Mouse (Mus musculus) mouse embryonic stem cell (cell line): ENCODE measurements around the gene Cd2bp2.

Experiments used
- in situ Hi-C, 2 experiments: fragments of 300-500 bp; cut with MboI; formaldehyde crosslinking; loops; 1 replicate in 1 of 2; 3 replicates in 1 of 2; pipeline ENCODE4 v1.14.3; 2019 to 2020; ENCODE audit warnings: low sequenced_read_pairs in 2 of 2, low pct_unique_long_range_greater_than_20kb in 1 of 2, mixed read lengths in 1 of 2; ENCODE audit not compliant: unreplicated experiment in 1 of 2

Cd2bp2 gene

DNA sequence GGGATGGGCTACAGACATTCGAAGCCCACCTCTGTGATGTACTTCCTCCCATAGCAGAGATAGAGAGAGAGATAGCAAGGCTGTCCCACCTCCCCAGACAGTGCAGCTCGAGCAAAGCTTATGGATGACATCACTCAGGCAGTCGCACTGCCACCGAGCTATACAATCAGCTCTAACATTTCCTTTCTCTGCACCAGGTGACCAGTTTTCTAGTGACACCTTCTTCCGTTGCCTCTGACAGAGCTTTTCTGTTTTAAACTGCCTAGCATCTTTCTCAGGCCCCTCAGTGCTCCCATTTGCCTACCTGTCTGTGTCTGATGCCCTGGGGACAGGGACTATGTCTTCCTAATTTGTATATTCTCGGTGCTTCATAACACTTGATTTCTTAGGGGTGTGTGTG is 24.6 kb upstream of the Cd2bp2 start:
- in situ Hi-C loops: no loop called here

DNA sequence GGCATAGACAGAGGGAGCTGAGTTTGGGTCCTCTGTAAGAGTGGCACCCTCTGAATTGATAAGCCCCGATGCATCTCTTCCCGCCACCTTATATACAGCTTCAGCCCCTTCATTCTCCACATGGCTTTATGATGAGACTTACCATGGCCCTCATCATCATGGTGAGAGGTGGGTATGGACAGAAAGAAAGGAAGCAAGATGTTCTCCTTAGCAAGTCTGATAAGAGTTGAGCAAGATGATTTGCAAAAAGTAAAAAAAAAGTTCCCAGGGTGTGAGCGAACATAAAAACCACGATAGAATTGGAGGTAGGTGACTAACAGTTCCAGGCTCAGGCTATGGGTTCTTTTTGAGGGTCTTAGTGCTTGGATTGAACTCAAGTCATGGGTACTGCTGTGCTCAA is 22.8 kb upstream of the Cd2bp2 start:
- in situ Hi-C loops: no loop called here

DNA sequence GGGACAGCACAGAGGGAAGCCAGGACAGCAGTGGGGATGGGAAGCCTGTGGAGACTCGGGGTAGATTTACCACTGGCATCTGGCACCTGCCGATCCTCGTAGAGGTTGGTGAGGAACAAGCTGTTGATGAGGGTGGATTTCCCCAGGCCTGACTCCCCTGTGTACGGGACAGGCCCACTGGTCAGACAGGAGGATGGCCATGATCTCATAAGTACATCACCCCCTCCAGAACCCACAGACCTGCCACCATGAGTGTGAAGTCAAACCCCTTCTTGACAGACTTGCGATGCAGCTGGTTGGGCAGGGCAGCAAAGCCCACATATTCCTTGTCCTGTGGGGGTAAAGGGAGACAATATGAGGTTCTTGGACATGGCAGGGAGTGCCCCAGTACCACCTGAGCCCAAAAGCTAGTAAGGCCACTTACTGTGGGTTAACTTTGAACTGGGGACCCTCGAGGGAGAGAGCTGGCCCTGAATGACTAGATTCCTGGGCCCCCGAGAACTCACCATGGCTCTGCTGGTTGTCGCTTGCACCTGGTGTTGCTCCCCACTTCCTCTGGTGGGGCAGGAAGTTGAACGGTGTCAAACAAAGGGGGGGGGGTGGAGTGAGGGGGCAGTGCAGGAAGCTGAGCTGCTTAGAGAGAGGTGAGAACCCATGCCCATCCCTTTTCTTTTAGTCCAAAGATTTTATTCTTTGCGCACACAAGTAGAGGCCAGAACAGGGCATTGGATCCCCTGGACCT is 22.2 kb upstream of the Cd2bp2 start:
- in situ Hi-C loops: no loop called here

DNA sequence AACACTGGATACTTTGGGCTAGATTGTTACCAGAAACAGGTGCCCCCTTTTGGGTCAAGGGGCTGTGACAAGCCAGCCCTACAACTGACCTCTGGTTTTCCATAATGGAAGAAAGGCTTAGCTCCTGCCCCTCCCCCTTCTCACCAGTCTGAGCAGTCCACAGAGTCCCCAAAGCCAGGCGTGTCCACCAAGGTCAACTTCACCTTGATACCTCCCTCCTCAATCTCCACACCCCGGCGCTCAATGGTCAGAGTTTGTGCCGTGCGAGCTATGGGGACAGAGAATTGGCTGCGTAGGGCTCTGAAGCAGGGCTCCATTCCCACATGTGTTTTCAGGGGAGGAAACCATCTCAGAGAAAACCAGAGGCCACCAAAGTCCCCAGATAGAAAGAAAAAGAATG is 21.6 kb upstream of the Cd2bp2 start:
- in situ Hi-C loops: no loop called here

DNA sequence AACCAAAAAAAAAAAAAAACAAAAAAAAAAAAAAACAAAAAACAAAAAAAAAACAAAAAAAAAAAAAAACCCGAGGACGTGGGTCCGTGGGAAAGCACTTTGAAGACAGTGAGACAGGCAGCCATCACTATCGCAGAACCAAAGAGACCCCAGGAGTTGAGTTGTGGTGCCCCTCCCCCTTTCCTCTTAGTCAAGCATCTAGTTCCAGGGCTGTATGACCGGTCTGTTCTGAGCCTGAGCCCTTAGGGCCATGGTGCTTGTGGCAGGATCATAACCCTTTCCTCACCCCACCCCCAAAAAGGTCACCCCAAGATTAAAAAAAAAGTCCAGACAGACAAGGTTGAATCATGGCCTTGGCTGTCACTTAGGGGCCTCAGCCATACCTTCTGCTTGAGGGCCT is 20.5 kb upstream of the Cd2bp2 start:
- in situ Hi-C loops: no loop called here

DNA sequence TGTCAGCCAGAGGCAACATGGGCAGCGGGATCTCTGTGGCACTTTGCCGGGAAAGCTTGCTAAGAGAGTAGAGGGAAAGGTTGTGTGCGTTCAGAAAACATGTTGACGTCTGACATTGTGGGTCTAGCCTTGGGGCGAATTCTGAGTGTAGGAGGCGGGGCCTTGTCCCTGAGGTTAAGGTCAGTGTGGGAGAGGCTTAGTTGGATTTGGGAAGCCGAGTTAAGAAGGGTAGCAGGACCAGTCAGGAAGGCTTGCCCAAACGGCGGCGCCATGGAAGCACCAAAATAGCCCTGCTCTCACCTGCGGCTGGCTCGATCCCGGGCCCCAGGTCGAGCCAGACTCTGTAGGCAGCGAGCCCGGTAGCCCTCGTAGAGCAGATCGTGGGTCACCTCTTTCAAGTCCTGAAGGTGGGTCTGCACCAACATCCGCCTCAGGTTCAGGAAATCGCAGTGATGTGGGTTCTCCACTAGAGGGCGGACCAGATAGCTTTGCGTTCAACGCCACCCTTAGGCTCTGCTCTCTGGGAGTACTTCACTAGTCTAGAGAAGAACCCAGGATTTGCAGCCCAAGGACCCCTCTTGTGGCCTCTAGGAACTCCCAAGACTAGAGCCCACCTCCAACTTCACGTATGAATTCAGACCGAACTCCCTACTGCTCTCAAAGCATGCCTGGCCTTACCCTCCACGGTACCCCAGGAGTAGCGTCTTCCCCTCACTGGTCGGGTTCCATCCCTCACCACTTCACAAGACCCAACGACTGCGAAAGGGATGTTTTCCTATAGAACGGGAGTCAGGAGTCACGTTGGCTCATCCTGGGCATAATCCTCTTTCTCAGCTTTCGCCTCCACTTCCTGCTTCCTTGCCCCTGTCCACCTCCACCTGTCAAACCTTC is 19.4 kb upstream of the Cd2bp2 start:
- in situ Hi-C loops: no loop called here

DNA sequence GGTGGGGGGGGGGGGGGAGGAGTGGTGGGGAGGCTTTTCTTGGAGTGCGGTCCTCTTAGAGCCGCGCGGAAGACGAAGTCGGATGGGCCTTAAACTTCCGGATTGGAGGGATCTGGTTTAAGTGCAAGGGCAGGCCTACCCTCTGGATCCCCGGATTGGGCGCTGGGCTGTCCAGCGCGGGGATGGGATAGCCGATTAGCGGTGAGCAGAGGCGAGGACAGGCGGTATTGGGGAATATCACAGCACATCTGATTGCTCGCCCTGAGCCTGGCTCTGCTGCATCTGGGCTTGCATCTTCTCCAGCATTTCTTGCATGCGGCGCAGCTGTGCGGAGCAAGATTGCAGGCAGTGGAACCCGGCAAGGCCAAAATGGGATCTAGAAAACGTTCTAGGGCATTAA is 18.7 kb upstream of the Cd2bp2 start:
- in situ Hi-C loops: no loop called here

DNA sequence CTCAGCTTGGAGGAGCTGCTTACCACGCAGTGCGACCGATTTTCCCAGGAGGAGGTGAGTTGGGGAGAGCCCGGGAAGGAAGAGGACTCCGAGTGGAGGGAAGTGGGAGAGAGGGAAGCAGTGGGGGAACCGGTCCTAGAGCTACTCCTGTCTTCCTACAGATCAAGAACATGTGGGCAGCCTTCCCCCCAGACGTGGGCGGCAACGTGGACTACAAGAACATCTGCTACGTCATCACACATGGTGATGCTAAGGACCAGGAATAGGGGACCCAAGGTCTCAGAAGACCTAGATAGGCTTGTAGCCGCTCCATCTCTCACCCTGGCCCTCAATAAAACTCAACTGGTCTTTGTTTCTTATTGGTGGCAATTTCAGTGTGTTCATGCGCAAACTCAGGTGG is 18.1 kb upstream of the Cd2bp2 start:
- in situ Hi-C loops: no loop called here

DNA sequence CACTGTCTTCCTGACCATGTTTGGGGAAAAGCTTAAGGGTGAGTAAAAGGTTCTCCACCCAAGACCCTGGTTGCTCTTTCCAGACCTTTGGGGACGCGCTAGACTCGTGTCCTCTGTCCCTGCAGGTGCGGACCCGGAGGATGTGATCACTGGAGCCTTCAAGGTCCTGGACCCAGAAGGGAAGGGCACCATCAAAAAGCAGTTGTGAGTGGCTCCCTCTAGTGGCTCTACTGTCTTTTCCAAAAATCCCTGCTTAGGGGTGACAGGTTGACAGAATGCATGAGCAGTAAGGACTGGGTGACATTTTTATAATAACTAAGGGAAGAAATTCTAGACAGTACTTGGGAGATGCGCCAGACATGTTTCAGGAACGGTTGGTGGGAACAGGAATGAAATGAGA is 17.6 kb upstream of the Cd2bp2 start:
- in situ Hi-C loops: no loop called here

DNA sequence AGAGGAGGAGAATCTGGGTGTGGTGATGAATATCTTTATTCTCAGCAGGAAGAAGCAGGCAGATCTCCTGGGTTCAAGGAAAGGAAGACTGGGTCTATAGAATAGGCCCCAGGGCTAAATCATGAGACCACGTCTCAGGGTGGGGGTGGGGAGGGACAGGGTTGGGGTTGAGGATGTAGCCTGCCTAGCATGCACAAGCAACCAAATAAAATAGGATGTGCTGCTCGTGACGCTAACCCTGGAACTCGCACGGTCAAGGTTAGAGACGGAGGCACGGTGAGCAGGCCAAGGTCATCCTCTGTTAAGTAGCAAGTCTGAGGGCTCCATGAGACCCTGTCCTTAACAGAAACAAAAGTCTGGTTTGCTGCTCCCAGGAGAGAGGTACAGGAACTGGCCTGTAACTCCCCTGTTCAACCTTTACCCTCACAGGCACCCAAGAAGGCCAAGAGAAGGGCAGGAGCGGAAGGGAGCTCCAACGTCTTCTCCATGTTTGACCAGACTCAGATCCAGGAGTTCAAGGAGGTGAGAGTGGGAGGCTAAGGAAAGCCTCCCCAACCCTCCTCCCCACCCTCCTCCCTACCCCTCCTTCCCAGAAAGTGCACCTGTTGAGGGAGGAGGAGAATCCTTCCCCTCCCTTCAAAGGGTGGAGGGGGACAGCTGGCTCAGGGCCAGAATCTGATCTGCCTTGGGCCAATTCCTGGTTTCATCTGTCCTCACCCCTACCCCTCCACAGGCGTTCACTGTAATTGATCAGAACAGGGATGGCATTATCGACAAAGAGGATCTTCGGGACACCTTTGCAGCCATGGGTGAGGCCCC is 16.8 kb upstream of the Cd2bp2 start:
- in situ Hi-C loops: no loop called here

DNA sequence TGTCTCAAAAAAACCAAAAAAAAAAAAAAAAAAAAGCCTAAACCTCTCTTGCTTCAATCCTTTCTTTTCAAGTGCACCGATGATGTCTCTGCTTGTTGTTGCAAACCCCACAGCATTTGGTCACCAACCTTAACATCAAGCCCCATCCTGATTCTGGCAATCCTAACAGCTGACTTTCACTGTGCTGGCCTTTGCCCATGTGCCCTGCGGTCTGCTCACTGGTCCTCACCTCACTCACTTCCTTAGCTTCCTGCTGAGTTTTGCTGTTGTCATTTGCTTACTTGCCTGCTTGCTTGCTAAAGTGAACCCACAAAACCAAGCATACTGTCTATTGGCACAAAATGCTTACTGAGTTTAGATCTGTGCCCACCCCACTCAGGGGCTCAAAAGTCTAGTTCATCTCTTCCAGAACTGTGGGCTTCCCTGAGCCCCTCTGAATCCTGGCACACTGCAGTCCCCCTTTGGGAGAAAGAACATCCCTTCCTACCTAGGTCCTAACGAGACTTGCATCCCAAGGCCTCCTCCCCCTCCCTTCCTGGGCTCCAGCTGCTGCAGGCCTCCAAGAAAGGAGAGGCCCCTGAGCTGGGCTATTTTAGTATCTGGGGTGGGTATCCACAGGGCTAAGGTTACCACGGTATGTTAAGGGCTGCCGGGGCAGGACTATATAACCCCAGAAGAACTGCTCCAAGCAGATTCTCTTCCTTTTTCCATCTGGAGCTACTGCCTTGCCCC is 15.3 kb upstream of the Cd2bp2 start:
- in situ Hi-C loops: no loop called here

DNA sequence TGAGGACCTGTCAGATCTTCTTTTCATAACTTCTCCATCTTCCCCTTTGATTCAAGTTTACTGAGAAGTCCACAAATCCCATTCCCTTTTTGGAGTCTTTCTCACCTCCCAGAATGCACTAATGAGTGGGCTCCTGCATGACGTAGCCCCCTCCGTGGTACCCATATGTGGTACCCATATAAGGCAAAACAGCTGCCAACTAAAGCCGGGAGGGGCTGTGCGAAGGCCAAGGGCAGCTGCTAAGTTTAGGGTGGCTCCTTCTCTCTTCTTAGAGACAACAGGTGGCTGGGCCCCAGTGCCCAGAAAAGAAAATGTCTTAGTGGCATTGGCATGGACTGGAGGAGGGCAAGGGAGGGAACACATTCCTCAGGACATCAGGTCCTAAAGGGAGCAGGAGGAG is 14.4 kb upstream of the Cd2bp2 start:
- in situ Hi-C loops: no loop called here

DNA sequence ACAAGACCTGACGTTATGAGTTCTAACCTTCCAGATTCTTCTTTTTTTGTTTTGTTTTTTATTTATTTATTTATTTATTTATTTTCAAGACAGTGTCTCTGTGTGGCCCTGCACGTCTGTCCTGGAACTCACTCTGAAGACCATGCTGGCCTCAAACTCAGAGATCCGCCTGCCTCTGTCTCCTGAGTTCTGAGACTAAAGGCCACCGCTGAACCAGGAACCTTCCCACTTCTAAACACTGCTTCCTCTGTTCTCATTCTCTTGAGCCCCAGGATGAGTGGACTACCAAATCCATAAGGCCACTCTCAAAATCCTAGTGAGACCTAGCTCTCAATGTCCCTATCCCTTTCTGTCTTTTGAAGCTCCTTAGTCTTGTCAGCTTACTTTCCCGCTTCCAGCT is 14.0 kb upstream of the Cd2bp2 start:
- in situ Hi-C loops: no loop called here

DNA sequence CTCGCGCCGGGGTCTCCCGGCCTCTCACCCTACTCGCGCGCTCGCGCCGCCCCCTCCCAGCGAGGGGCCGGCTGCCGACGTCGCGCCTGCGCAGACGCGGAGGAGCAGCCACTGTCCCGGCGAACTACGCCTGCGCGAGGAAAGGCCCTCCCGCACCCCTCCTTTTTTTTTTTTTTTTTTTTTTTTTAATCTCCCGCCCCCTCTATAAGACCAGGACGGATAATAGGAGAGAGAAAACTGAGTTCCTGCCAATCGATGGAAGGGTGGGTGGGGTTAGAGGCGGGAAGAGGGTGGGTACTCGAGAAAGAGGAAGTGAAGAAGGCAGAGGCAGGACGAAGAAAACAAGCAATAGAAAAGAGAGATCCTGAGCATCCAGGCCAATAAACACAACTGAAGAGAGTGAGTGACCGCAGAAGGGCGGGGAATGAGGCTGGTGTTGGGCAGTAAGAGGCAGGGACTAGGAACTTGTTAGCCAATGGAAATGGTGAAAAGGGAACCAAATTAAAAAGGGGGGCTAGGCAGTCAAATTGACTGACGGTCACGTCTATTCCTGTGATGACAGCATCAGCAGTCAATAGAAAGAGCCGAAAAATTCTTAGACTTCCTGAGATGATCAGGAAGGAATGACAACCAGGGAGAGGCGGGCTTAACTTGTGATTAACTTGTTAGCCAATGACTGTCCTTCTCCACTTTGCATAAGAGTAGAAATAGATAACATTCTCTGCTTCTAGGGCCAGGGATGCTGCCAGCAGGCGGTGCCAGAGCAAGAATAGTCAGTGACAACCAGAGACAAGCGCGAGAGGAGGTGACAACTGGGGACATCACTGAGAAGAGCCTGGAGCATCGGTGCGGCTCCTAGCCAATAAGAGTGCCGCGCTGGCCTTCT is 12.9 kb upstream of the Cd2bp2 start, which contains the start of gene Mylpf:
Gene Mylpf, plus strand, starts transcription at position 338 of the 886 bp plus-strand sequence.
- in situ Hi-C loops: no loop called here

DNA sequence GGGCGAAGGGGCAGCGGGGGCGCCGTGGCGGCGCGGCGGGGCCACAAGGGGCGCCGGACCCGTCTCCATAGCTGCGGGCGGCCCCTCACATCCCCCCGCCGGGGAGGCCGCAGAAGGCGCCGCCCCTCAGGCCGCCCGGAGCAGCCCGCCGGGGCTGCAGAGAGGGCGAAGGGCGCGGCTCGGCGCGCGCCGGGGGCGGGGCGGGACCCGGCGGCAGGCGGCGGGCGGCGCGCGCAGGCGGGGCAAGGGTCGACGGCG is 12.4 kb upstream of the Cd2bp2 start, which contains the start of gene Tbc1d10b:
Gene Tbc1d10b, minus strand, starts transcription at position 174 of the 258 bp plus-strand sequence.
- in situ Hi-C loops: no loop called here

DNA sequence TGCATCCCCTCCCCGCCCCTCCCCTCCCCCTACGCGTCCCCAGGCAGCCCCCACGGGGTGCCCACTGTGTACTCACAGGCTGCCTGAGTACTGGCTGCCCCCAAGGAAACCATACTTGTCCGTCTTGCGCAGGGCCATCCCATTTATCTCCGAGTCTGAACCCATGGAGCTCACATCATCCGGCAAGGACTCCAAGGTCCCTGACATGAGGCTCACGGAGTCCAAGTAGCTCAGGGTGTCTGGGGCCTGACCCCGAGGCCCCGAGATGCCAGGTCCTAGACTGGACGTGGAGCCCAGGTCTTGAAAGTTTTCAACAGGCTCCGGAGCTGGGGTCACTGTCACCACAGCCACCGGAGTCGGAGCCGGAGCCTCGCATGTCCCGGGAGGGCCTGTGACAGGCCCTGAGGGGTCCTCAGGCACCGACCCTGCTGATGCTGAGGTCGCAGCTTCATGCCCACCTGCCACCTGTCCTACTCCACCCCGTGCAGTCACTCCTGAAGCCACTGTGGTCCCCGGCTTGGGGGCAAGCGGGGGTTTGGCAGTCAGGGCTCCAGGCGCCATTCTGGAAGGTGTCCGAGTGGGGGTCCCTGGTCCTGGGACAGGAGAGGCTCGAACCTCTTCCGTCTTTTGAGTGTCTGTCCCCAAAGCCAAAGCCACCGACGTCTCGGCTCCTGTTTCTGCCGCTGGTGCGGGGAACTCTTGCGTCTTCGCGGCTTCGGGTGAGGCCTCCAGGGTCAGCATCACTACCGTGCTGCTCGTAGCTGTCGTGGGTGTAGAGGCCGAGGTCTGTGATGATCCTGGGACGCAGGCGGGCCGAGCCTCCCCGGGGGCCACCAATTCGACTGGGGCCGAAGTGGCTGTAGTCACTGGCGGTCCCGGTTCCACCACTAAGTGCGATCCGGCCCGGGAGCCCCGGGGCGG is 11.8 kb upstream of the Cd2bp2 start:
- in situ Hi-C loops: no loop called here

DNA sequence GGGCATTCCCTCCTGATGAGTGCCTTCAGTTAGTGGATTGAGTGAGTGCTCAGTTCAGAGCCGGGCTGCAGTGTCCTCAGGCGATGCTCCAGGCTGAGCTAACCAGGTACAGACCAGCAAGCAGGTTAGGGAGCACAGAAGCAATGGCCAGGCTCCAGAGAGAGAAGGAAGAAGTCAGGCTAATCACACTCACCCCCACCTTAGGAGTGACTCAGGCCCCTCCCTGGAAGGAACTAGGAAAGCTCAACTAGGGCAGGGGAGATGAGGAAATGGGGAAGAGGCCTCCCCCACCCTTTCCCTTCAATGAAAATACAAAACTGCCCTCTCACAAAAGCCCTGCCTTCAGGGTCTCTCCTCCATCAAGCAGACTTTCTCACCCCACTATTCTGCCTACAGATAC is 10.8 kb upstream of the Cd2bp2 start:
- in situ Hi-C loops: no loop called here
